Mouse (Mus musculus) forebrain, embryonic 10.5 days (tissue): ENCODE measurements around the gene Rftn2. TPM values are rescaled to one million over a fixed set of nuclear protein-coding genes. Genes with fewer than 3 reads are reported as not detected.
A peak's percentile ranks its signal among the peaks of the same experiment; 100 is the strongest.

Experiments
- DNase-seq: peaks from one replicate; pipeline ENCODE4 v3.0.0-alpha.2; 2017; ENCODE audit warnings: low spot score; ENCODE audit errors: extremely low spot score
- H3K27ac ChIP-seq: fragments of 300-500 bp; sonication (generic); 2 replicates; pipeline ENCODE4 v1.5.1; 2016; ENCODE audit warnings: mild to moderate bottlenecking
- H3K27me3 ChIP-seq: fragments of 300-500 bp; sonication (generic); 2 replicates; pipeline ENCODE4 v1.6.1; 2016; ENCODE audit warnings: mild to moderate bottlenecking; ENCODE audit not compliant: poor library complexity, severe bottlenecking
- H3K36me3 ChIP-seq: fragments of 300-500 bp; sonication (generic); replicated peaks from 2 replicates; pipeline ENCODE4 v1.6.1; 2016; ENCODE audit warnings: mild to moderate bottlenecking, moderate library complexity
- H3K4me1 ChIP-seq: fragments of 300-500 bp; sonication (generic); 2 replicates; pipeline ENCODE4 v1.6.1; 2016
- H3K4me3 ChIP-seq: fragments of 300-500 bp; sonication (generic); 2 replicates; pipeline ENCODE4 v1.5.1; 2016; ENCODE audit warnings: mild to moderate bottlenecking, moderate library complexity
- H3K9me3 ChIP-seq: fragments of 300-500 bp; sonication (generic); 2 replicates; pipeline ENCODE4 v1.6.1; 2016; ENCODE audit warnings: mild to moderate bottlenecking, moderate library complexity
- WGBS: fragments of 180-500 bp; shearing (Covaris S2); methylation state at CpG from one replicate; pipeline ENCODE4 v1.1.7; 2016; 5-methylcytosine and 5-hydroxymethylcytosine counted together
- polyA plus RNA-seq: library from polyadenylated mRNA; unstranded; fragments of >200 nt; fragmentation: Nextera tagmentation; extraction: Ambion mirVana; gene quantifications from 2 replicates; pipeline ENCODE4 v1.2.1, GENCODE M21; 2016

Rftn2 gene
- polyA plus RNA-seq, 1 experiment from 2014 or later = 6.2 TPM

DNA sequence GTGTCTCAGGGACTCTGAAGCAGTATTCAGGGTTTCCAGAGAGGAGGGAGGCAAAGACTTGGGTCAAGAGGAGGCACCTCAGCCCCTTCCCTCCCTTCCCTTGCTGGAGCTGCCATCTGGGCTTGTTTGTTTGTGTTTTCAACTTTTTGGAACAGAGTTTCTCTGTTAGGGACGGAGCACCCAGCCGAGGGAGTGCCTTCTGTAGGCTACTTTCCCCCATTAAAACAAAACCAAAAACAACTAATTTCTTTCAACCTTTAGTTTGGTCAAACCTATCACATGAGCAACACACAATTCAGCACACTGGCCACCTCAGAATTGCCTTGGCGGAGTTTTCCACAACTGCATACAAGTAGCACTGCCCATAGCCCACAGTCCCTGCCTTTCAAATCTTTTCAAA lies 1.2 kb downstream of the Rftn2 start:
- H3K36me3 ChIP-seq = no peaks in the 10 kb centered on the region
- H3K4me3 ChIP-seq = peak overlapping the region; percentile 56
- H3K27ac ChIP-seq = peak overlapping the region; percentile 51; the same call in 1 of the 2 replicates
- WGBS = 30% methylated on average over 3 of the region's 3 CpGs
- H3K27me3 ChIP-seq = peaks cover 19% of the 10 kb centered on the region
- DNase-seq = peak; percentile 17
- H3K9me3 ChIP-seq = no peaks in the 10 kb centered on the region
- H3K4me1 ChIP-seq = peaks cover 38% of the 10 kb centered on the region

DNA sequence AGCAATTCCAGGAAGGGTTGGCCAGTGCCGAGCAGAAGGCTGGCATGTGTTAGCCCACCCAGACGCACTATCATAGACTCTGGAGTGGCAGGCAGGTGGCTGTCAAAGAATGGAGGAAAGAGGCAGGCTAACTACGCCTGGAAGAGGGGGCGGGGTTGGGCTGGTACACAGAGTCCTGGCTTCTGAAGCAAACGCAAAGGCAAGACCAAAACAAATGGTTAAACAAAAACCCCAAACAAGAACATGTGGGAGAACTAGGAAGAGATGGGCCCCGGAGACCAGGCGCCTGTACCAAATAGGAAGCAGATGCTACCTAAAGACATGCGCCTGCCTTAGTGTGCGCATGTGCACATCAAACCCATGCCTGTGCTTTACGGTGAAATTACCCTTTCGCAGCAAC lies 2.5 kb downstream of the Rftn2 start:
- Histone ChIP-seq H3K36me3 (no peaks in the 10 kb centered on the region), H3K27ac (no peak overlapping the region), H3K9me3 (no peaks in the 10 kb centered on the region), H3K4me1 (peaks cover 38% of the 10 kb centered on the region), H3K4me3 (no peak overlapping the region; the same call in 1 of the 2 replicates), H3K27me3 (peaks cover 19% of the 10 kb centered on the region)
- WGBS = 60% methylated on average over 11 of the region's 11 CpGs
- DNase-seq = no peak

DNA sequence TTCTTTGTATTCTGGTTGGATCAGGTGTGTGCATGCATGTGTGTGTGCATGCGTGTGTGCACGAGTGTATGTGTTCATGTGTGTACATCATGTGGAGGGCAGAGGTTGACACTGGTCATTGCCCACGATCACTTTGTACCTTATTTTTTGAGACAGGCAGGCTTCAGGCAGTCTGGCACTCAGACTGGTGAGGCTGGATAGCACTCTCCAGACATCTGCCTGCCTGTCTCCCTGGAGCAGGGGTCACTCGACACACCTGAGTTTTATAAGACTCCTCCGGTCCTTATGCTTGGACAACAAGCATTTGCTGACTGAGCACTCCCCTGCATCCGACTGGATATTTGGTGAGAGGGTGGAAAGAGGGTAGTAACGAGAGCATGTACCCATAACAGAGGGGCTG lies 3.6 kb downstream of the Rftn2 start:
- H3K4me1 ChIP-seq = peaks cover 38% of the 10 kb centered on the region
- no peak overlapping the region for H3K4me3 ChIP-seq
- DNase-seq = no peak
- H3K27me3 ChIP-seq = peaks cover 19% of the 10 kb centered on the region
- WGBS = 88% methylated on average over 7 of the region's 7 CpGs
- H3K9me3 ChIP-seq = no peaks in the 10 kb centered on the region
- H3K36me3 ChIP-seq = no peaks in the 10 kb centered on the region
- no peak overlapping the region for H3K27ac ChIP-seq

DNA sequence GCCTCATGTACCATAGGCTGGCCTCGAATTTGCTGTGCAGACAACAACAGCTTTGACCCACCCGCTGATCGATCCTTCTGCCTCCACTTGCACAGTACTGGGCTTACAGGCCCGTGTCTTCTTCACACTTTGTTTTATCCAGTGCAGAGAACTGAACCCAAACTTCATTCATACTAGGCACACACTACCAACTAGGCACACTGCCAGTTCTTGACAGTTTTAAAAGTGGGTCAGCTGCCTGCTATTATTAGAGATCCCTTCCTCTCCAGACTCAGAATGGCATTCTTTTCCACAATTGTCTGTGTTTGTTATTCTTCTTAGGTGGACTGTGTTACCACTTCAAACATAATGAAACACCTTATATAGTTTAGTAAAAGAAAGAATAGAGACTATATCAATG lies 5.2 kb downstream of the Rftn2 start:
- peaks cover 30% of the 10 kb centered on the region for H3K4me1 ChIP-seq
- DNase-seq = no peak
- H3K27me3 ChIP-seq = peaks cover 16% of the 10 kb centered on the region
- no peaks in the 10 kb centered on the region for H3K9me3 ChIP-seq
- no peak overlapping the region for H3K4me3 ChIP-seq
- 89% methylated on average over 4 of the region's 4 CpGs for WGBS
- no peaks in the 10 kb centered on the region for H3K36me3 ChIP-seq
- no peak overlapping the region for H3K27ac ChIP-seq

DNA sequence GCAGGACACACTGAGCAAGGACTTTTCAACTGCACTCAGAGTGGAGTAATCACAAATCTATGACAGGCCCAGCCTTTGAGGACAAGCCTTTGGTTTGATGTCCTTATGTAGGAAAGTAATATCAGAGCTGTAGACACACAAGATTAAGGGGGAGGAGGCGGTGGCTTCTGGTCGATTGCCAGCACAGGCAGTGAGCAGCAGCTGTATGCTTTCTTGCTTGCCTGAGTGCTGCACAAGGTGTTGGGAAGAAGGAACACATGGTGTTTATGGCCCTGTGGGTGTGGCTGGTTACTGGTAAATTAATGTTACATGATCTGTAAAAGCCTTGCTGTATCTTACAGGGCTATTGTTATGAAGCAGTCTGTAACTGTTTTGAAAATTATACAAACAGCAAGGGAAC lies 9.4 kb downstream of the Rftn2 start:
- DNase-seq = no peak
- Histone ChIP-seq H3K27me3 (no peaks in the 10 kb centered on the region), H3K27ac (no peak overlapping the region), H3K36me3 (no peaks in the 10 kb centered on the region), H3K4me1 (peaks cover 7% of the 10 kb centered on the region; the same call in 1 of the 2 replicates), H3K4me3 (no peak overlapping the region), H3K9me3 (no peaks in the 10 kb centered on the region)
- WGBS = 83% methylated on average over 2 of the region's 2 CpGs

DNA sequence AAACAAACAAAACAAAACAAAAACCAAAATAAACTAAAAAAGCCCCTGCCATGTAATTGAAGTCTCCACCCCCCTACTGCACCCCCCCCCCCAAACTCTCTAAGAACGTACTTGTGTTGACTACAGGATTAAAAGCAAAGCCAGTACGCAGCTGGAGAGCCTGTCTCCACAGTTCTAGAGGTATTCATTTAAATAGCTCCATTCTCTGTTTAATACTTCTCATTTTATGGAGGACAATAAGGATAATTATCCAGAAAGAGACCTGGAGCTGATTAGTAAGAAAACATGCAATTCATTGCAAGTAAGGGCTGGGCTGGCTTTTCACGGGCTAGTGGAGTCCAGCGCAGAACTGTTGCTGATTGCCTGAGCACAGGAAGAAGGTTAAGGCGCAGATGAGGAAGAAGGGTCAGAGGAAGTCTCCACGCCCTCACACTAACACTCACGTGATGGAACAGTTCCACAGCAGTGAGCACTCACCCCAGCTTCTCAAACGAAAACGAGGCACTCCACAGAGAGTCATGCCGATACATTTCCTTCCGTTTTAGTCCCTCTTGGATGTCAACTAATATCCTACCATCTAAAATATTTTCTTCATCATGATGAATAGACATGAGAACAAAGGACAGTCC lies 11.3 kb downstream of the Rftn2 start:
- H3K9me3 ChIP-seq = no peaks in the 10 kb centered on the region
- H3K4me1 ChIP-seq = peaks cover 12% of the 10 kb centered on the region
- H3K27me3 ChIP-seq = peaks cover 6% of the 10 kb centered on the region; the same call in 1 of the 2 replicates
- H3K4me3 ChIP-seq = no peak overlapping the region
- WGBS = 67% methylated on average over 11 of the region's 11 CpGs
- DNase-seq = no peak
- H3K27ac ChIP-seq = no peak overlapping the region
- H3K36me3 ChIP-seq = no peaks in the 10 kb centered on the region

DNA sequence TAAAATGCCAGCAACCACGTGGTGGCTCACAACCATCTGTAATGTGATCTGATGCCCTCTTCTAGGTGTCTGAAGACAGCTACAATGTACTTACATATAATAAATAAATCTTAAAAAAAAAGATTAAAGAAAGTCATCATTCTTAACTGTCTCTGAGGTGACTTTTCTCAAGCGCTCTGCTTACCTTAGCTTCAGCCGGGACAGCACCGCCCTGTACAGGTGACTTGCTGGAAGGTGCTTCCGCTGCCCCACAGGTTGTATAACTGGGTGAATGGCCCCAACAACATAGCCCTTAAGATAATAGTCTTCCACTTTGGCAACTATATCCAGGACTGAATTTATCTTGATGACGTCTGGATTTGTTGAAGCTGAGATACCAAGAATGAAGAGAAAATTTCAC lies 12.6 kb downstream of the Rftn2 start:
- Histone ChIP-seq H3K4me3 (no peak overlapping the region), H3K9me3 (no peaks in the 10 kb centered on the region), H3K27ac (no peak overlapping the region), H3K4me1 (peaks cover 15% of the 10 kb centered on the region), H3K36me3 (no peaks in the 10 kb centered on the region), H3K27me3 (peaks cover 6% of the 10 kb centered on the region; the same call in 1 of the 2 replicates)
- DNase-seq = no peak
- WGBS = 91% methylated on average over 6 of the region's 6 CpGs

DNA sequence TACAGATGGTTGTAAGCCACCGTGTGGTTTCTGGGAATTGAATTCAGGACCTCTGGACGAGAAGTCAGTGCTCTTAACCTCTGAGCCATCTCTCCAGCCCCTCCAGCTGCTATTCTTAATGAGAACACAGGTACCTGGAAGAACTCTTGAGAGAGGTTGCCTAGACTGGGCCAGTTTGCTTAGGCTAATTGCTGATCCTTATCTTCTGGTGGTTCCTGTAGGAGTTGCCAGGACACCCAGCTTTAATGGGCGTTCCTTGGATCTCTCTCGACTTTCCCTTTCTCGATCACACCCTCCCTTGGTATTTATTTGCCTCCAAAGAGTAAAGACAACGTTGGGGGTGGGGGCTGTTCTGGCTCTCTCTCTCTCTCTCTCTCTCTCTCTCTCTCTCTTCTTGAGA lies 13.1 kb downstream of the Rftn2 start:
- H3K36me3 ChIP-seq = no peaks in the 10 kb centered on the region
- H3K9me3 ChIP-seq = no peaks in the 10 kb centered on the region
- H3K4me1 ChIP-seq = peaks cover 15% of the 10 kb centered on the region
- no peak overlapping the region for H3K27ac ChIP-seq
- 80% methylated on average over 6 of the region's 6 CpGs for WGBS
- H3K4me3 ChIP-seq = no peak overlapping the region
- no peak for DNase-seq
- H3K27me3 ChIP-seq = peaks cover 6% of the 10 kb centered on the region; the same call in 1 of the 2 replicates

DNA sequence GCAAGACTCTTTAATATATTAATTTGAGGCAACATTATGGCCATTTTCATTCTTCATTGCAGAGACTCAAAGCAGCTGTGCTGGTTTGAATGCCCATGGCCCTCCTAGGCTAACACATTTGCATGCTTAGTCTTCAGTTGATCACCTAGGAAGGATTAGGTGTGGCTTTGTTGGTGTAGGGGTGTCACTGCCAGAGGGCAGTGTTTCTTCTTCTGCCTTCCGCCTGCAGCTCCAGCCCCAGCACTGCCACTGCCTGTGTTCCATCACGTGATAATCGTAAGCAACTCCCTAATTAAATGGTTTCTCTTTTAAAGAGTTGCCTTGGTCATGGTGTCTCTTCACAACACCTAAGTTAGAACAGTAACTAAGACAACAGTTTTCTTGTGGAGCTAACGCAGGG lies 13.8 kb downstream of the Rftn2 start:
- Histone ChIP-seq H3K4me1 (peaks cover 15% of the 10 kb centered on the region), H3K36me3 (no peaks in the 10 kb centered on the region), H3K4me3 (no peak overlapping the region), H3K27me3 (peaks cover 6% of the 10 kb centered on the region; the same call in 1 of the 2 replicates), H3K27ac (no peak overlapping the region), H3K9me3 (no peaks in the 10 kb centered on the region)
- WGBS = 75% methylated on average over 4 of the region's 4 CpGs
- no peak for DNase-seq

DNA sequence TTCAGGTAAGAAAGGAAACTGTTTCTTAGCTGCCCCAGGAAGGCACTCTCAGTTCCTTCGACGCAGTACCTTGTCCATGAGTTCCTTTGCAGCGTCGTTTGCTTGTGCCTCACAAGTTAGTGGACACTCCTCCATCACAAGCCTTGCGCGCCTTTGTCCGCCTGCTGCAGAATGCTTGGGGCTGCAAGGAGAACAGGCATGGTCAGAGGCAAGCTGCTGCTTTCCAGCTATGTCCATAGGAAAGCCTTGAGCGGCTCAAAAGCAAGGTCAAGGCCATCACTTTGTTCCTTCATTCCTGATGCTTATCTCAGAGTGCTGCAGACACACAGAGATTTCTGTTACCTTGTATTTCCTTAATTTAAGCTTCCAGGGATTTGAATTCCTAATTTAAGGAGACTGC lies 15.5 kb downstream of the Rftn2 start:
- no peaks in the 10 kb centered on the region for H3K9me3 ChIP-seq
- peaks cover 18% of the 10 kb centered on the region for H3K4me1 ChIP-seq
- 74% methylated on average over 8 of the region's 8 CpGs for WGBS

DNA sequence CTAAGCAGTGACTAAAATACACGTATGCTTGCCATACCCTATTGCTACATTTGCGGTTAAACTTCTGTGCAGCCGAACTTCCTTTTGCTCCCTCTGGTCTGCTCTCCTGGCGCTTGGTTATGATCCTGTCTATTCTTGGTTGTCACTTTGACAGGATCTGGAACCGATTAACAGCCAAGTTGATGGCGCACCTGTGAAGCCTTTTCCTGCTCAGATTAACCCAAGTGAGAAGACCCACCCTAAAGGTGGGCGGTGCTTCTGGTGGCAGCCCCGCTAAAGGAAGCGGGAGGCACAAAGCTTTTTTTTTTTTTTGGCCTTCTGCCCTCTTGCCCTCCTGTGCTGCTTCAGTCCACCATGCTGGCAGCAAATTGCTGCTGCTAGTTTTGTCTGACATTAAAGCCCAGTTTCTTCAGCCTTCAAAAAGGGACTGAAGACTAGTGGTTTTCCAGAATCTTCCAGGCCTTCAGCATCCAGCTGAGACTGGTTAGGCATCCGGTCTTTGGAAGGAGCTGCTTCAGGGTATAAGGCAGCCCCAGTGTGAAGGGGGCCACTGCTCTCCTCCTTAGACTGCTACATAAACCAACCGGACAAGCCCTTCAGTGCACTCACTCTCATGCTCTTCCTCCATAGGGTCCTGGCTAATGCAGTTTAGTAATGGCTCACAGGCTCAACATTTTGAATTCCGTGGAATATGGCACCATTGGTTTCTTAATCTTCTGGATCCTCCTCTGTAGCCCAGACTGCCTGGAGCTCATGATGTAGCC lies 16.2 kb downstream of the Rftn2 start:
- WGBS = 54% methylated on average over 12 of the region's 12 CpGs
- Histone ChIP-seq H3K27me3 (peaks cover 6% of the 10 kb centered on the region; the same call in 1 of the 2 replicates), H3K27ac (no peak overlapping the region), H3K4me1 (peaks cover 20% of the 10 kb centered on the region), H3K4me3 (no peak overlapping the region), H3K36me3 (no peaks in the 10 kb centered on the region), H3K9me3 (no peaks in the 10 kb centered on the region)
- DNase-seq = no peak

More for the DNA sequence above, 15.5 kb downstream of the Rftn2 start:
- H3K27me3 ChIP-seq = peaks cover 6% of the 10 kb centered on the region; the same call in 1 of the 2 replicates
- H3K4me3 ChIP-seq = no peak overlapping the region
- H3K27ac ChIP-seq = no peak overlapping the region
- no peak for DNase-seq
- H3K36me3 ChIP-seq = no peaks in the 10 kb centered on the region

DNA sequence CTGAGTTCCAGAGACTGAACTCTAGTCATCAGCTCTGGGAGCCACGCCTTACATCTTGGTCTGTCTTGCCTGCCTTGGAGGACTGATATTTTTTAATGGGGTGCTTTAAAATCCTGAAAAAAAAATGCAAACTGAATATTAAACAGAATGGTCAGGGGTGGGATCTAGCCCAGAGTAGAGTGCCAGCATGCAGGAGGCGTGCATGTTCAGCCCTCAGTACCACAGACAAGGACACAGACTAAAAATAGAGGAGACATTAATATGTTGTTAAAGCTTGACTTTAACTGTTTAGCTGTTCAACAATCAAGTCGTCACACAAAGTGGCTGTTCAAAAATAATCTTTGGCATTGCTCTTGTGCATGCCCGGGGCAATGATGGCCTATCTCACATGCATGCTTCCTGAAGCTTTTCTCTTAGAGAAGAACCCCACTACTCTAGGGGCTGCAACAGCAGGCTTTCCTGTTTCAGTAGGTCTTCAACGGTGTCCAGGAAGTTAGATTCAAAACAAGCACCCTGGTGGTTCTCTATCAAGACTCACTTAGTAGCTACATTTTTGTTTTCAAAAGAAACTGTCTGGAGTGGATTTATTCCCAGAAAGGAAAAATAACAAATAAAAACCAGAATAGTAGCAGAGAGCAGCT lies 18.0 kb downstream of the Rftn2 start:
- H3K9me3 ChIP-seq = no peaks in the 10 kb centered on the region
- WGBS = 77% methylated on average over 5 of the region's 5 CpGs
- DNase-seq = no peak
- H3K4me3 ChIP-seq = no peak overlapping the region
- peaks cover 19% of the 10 kb centered on the region for H3K4me1 ChIP-seq
- H3K27ac ChIP-seq = no peak overlapping the region
- H3K27me3 ChIP-seq = peaks cover 6% of the 10 kb centered on the region; the same call in 1 of the 2 replicates
- H3K36me3 ChIP-seq = no peaks in the 10 kb centered on the region

DNA sequence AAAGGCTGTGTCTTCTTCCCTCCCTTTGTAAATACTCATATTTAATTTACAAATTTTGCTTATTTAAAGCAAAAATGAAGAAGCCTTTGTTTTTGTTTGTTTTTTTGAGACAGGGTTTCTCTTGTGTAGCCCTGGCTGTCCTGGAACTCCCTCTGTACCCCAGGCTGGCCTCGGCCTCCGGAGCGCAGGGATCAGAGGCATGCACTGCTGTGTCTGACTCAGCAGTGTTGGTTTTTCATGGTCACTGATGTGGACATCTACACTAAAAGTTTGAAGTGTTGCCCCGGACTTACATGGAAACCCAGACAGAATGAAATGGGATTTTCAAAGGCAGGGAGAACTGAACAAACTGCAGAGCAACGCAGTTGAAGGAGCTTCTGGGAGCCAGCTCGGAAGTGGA lies 19.0 kb downstream of the Rftn2 start:
- Histone ChIP-seq H3K27ac (no peak overlapping the region), H3K27me3 (peaks cover 6% of the 10 kb centered on the region; the same call in 1 of the 2 replicates), H3K9me3 (no peaks in the 10 kb centered on the region), H3K4me3 (no peak overlapping the region), H3K36me3 (no peaks in the 10 kb centered on the region), H3K4me1 (peaks cover 19% of the 10 kb centered on the region)
- 91% methylated on average over 6 of the region's 6 CpGs for WGBS
- DNase-seq = no peak
